Mouse (Mus musculus) spleen, adult 2 months (tissue): Measurements from ENCODE around the gene Ewsr1. TPM values are rescaled to one million over a fixed set of nuclear protein-coding genes. Genes with fewer than 3 reads are reported as not detected.
A peak's percentile ranks its signal among the peaks of the same experiment; 100 is the strongest.

Experiments used
- DNase-seq, 2 experiments: peaks; one replicate each; pipeline versions ENCODE4 v3.0.0 to v3.0.0-alpha.2; 2012 to 2021; ENCODE audit warnings: low spot score in 2 of 2, low read depth in 1 of 2
- H3K27ac ChIP-seq: fragments of 200-500 bp; 2 replicates; pipeline ENCODE4 v1.5.1; 2012; ENCODE audit warnings: low read length, inconsistent platforms; ENCODE audit not compliant: insufficient read depth
- H3K27me3 ChIP-seq: fragments of 200-500 bp; 2 replicates; pipeline ENCODE4 v1.6.1; 2012; ENCODE audit warnings: mild to moderate bottlenecking, moderate library complexity, low read length, inconsistent platforms; ENCODE audit not compliant: control insufficient read depth, insufficient read depth
- H3K36me3 ChIP-seq: fragments of 200-500 bp; 2 replicates; pipeline ENCODE4 v1.6.1; 2012; ENCODE audit warnings: mild to moderate bottlenecking, low read length, inconsistent platforms; ENCODE audit not compliant: control insufficient read depth, insufficient read depth
- H3K4me1 ChIP-seq: fragments of 200-500 bp; 2 replicates; pipeline ENCODE4 v1.6.1; 2011; ENCODE audit warnings: inconsistent platforms; ENCODE audit not compliant: control insufficient read depth, insufficient read depth, insufficient read length
- H3K4me3 ChIP-seq: fragments of 200-500 bp; 2 replicates; pipeline ENCODE4 v1.5.1; 2011; ENCODE audit warnings: mild to moderate bottlenecking, inconsistent platforms; ENCODE audit not compliant: insufficient read depth, insufficient read length; ENCODE audit errors: extremely low read depth
- CTCF ChIP-seq: fragments of 200-500 bp; IDR thresholded peaks from 2 replicates; pipeline ENCODE4 v1.5.1; 2011; ENCODE audit warnings: mild to moderate bottlenecking, inconsistent platforms; ENCODE audit not compliant: insufficient read depth, insufficient read length, insufficient replicate concordance; ENCODE audit errors: extremely low read depth
- POLR2A ChIP-seq: fragments of 200-500 bp; IDR thresholded peaks from 2 replicates; pipeline ENCODE4 v1.6.1; 2011; ENCODE audit warnings: low read depth, low read length, inconsistent platforms
- WGBS: fragments of 180-500 bp; shearing (Covaris S2); methylation state at CpG from one replicate; pipeline ENCODE4 v1.1.7; 2018; 5-methylcytosine and 5-hydroxymethylcytosine counted together
- polyA plus RNA-seq: library from polyadenylated mRNA; depleted of rRNA; stranded (reverse); fragments of >200 nt; gene quantifications from 2 replicates; pipeline ENCODE4 v1.2.3, GENCODE M21; 2012; rRNA removed

Ewsr1 gene
- 322 and 566 TPM in 2 replicates for polyA plus RNA-seq

GRCm38 (mm10) chr11:5098736-5099542 lies at the start of gene Ewsr1, which contains the start of gene Rhbdd3:
TSS of gene Ewsr1 (minus strand) at chr11:5099266.
TSS of gene Rhbdd3 (plus strand) at chr11:5098926.
- under 1% methylated on average over 91 of the region's 92 CpGs for WGBS
- Histone ChIP-seq H3K27ac (peak within 1 kb of the TSS; percentile 100), H3K27me3 (no peaks in the 10 kb centered on the region), H3K36me3 (no peaks in the 10 kb centered on the region), H3K4me1 (peaks cover 2% of the 10 kb centered on the region), H3K4me3 (peak within 1 kb of the TSS; percentile 91)
- TF ChIP-seq CTCF = no peak
- TF ChIP-seq POLR2A = peak; percentile 84
- peak; percentile 94 to 95 for DNase-seq

GRCm38 (mm10) chr11:5145600-5145999 lies 46.5 kb upstream of the Ewsr1 start:
- TF ChIP-seq CTCF (no peak), POLR2A (no peak)
- WGBS = 85% methylated on average over 3 of the region's 3 CpGs

GRCm38 (mm10) chr11:5141965-5142364 lies 42.9 kb upstream of the Ewsr1 start:
- no peak for DNase-seq
- Histone ChIP-seq H3K27ac (no peak overlapping the region), H3K36me3 (no peaks in the 10 kb centered on the region), H3K4me1 (no peaks in the 10 kb centered on the region), H3K27me3 (no peaks in the 10 kb centered on the region), H3K4me3 (no peak overlapping the region)
- TF ChIP-seq POLR2A (no peak), CTCF (no peak)
- WGBS = 80% methylated on average over 2 of the region's 2 CpGs

More at GRCm38 (mm10) chr11:5145600-5145999, 46.5 kb upstream of the Ewsr1 start:
- Histone ChIP-seq H3K27me3 (no peaks in the 10 kb centered on the region), H3K4me3 (no peak overlapping the region), H3K4me1 (peaks cover 26% of the 10 kb centered on the region; the same call in 1 of the 2 replicates), H3K27ac (no peak overlapping the region), H3K36me3 (no peaks in the 10 kb centered on the region)
- DNase-seq = no peak

- H3K27ac ChIP-seq = no peak overlapping the region
- H3K4me3 ChIP-seq = no peak overlapping the region
- no peaks in the 10 kb centered on the region for H3K27me3 ChIP-seq
- H3K4me1 ChIP-seq = no peaks in the 10 kb centered on the region
- no peak for DNase-seq
- WGBS = 88% methylated on average over 5 of the region's 5 CpGs
- no peaks in the 10 kb centered on the region for H3K36me3 ChIP-seq
- no peak for TF ChIP-seq POLR2A
- TF ChIP-seq CTCF = no peak
Observed at GRCm38 (mm10) chr11:5141252-5141651, 42.2 kb upstream of the Ewsr1 start.

GRCm38 (mm10) chr11:5140619-5141018 lies 41.6 kb upstream of the Ewsr1 start:
- H3K27me3 ChIP-seq = no peaks in the 10 kb centered on the region
- H3K4me1 ChIP-seq = no peaks in the 10 kb centered on the region
- H3K36me3 ChIP-seq = no peaks in the 10 kb centered on the region
- TF ChIP-seq CTCF = no peak
- TF ChIP-seq POLR2A = no peak
- WGBS = 79% methylated on average over 8 of the region's 8 CpGs
- H3K4me3 ChIP-seq = no peak overlapping the region
- no peak for DNase-seq
- no peak overlapping the region for H3K27ac ChIP-seq

GRCm38 (mm10) chr11:5139372-5139771 lies 40.3 kb upstream of the Ewsr1 start:
- H3K4me3 ChIP-seq = no peak overlapping the region
- WGBS = 91% methylated on average over 9 of the region's 9 CpGs
- no peak overlapping the region for H3K27ac ChIP-seq
- TF ChIP-seq CTCF = no peak
- TF ChIP-seq POLR2A = no peak
- no peaks in the 10 kb centered on the region for H3K27me3 ChIP-seq
- H3K36me3 ChIP-seq = peaks cover 1% of the 10 kb centered on the region; the same call in 1 of the 2 replicates
- H3K4me1 ChIP-seq = no peaks in the 10 kb centered on the region
- no peak for DNase-seq

GRCm38 (mm10) chr11:5138642-5139041 lies 39.6 kb upstream of the Ewsr1 start:
- Histone ChIP-seq H3K27ac (no peak overlapping the region), H3K4me3 (no peak overlapping the region), H3K36me3 (peaks cover 1% of the 10 kb centered on the region; the same call in 1 of the 2 replicates), H3K27me3 (no peaks in the 10 kb centered on the region), H3K4me1 (no peaks in the 10 kb centered on the region)
- no peak for TF ChIP-seq CTCF
- 83% methylated on average over 2 of the region's 2 CpGs for WGBS
- no peak for DNase-seq
